Mouse (Mus musculus): Measurements from ENCODE around the gene Rhbdf1.
A peak's percentile ranks its signal among the peaks of the same experiment; 100 is the strongest.

Gene Rhbdf1

DNA sequence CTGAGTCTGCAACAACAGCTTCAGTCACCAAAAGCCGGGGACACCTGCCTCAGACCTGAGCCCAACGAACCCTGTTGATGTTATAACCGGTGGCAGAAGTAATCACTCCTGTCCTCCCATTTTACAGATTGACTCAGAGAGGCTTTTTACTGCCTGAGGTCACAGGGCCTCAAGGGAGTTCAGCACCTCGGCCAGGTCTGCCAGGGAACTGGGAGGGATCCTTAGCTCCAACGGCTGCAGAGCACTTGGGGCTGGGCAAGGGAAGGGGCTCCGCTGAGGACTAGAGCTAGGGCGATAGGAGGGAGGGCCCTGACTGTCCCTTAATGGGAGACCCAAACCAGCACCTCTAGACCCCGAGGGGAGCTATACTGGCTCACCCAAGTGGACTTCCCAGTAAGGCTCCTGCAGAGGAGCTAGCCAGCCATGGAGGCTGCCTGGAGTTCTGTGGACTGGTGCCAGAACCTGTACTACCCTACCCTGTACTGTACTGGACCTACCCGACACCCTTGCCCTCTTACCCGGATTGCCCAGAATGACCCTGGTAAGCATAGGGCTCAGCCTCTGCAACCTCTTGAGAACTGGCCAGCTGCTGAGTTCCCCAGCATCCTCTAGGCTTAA is 1.4 kb downstream of the Rhbdf1 start:
- DNase-seq: peak; percentile 31

DNA sequence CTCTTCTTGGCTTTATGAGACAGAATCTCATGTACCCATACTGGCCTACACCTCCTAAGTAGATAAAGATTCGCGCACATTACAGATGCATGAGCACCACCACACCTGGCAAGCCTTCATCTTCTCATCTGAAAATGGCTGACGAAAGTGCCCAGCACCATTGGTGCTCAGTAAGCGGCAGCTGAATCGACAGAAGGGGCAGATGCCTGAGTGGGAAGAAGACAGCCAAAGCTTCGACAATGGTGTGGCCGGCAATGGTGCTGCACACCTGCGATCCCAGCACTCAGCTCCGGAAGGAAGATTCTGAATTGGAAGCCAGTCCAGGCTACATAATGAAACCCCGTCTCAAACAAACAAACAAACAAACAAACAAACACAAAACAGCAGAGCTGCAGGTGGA is 2.8 kb downstream of the Rhbdf1 start:
- no peak for DNase-seq

DNA sequence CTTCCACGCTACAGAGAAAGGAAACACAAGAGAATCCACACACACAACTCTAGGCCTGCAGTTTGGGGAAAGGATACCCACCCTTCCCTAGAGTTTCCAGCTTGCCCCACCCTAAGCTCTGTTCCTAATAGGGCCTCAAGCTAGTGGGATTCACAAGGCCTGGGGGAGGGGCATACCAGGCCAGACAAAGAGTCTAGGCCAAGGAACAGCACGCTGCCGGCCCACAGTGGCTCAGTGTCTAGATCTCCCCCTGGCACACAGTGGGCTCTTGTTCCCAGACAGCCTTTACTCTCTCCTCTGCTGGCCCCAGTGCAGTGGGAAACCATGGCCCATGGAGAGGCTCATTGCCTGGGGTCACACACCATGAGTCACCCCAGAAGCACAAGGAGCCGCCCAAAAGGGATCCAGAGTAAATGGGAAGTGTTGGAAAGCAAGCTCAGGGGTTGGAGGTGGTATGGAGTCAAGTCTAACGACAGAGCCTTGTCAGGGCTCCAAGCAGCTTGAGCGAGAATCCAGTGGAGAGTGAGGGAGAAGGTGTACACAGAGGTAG is 3.5 kb downstream of the Rhbdf1 start:
- DNase-seq: no peak

DNA sequence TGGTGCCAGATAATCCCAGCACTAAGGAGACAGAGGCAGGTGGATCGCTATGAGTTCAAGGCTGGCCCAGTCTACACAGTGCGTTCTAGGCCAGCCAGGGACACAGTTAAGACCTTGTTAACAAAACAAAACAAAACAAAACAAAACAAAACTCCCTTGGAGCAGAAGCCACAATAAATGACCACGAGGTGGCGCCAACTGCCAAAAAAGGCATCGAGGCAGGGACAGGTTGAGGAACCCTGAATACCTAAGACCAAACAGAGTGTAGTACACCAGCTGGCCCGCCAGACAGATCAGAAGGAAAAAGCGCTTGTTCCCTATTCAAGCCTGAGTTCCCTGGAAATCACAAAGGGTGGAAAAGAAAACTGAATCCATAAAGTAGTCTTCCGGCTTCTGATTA is 5.2 kb downstream of the Rhbdf1 start:
- peak; percentile 87 for DNase-seq

- no peak for DNase-seq
Observed at GRCm38 (mm10) chr11:32215372-32216162, 6.5 kb downstream of the Rhbdf1 start.

DNA sequence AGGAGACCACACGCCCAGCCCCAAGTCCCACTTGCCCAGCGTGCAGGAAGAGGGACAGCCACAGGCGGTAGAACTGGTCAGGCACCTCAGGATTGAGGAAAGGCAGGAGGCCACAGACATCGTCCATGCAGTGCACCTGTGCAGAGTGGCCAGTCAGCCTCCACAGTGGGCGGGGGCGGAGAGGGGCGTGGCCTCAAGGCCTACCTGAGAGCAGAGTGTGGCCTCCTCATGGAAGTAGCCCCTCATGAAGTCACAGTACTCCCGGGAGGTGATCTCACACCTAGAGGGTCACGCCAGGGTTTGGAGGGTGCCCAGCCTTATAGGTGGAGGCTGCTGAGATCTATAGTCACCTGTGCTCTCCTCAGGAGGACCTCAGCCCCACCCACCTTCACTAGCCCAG is 11.5 kb downstream of the Rhbdf1 start:
- no peak for DNase-seq

DNA sequence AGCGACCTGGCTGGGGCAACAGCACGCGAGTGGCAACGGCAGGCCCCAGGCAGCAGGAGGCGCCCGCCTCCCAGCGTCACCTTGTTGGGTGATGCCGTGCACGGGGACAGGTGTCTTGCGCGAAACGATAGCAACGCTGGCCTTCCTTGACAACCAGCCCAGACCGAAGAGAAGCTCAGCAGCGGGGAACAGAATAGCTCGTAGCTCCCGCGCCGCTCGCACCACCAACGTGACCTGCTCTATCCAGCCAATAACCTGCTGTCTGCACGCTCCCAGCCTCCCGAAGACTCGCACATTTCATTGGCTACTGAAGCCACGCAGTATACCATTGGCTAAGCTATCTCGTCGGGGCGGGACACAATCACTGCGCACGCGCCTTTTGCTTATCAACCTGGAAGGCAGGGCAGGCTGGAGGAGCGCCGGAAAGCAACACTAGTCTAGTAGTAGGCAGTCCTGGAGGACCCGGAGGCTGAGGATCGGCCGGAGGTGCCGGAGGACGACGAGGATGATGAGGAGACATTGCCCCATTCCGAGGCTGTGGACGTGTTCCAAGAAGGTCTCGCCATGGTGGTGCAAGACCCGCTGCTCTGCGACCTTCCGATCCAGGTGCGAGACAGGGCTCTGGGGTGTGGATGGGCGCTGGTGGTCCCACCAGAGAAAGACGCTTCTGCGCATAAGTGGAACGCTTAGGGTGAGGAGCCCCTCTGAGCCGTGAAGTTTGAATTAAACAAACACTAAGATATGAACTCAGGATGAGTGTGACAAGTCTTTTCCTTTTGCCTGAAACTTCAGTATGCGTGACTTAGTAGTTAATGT is 16.8 kb downstream of the Rhbdf1 start, which contains the start of gene Snrnp25:
TSS of gene Snrnp25 (plus strand) at position 358 of the 816 bp plus-strand sequence.
- DNase-seq: peak; percentile 96

DNA sequence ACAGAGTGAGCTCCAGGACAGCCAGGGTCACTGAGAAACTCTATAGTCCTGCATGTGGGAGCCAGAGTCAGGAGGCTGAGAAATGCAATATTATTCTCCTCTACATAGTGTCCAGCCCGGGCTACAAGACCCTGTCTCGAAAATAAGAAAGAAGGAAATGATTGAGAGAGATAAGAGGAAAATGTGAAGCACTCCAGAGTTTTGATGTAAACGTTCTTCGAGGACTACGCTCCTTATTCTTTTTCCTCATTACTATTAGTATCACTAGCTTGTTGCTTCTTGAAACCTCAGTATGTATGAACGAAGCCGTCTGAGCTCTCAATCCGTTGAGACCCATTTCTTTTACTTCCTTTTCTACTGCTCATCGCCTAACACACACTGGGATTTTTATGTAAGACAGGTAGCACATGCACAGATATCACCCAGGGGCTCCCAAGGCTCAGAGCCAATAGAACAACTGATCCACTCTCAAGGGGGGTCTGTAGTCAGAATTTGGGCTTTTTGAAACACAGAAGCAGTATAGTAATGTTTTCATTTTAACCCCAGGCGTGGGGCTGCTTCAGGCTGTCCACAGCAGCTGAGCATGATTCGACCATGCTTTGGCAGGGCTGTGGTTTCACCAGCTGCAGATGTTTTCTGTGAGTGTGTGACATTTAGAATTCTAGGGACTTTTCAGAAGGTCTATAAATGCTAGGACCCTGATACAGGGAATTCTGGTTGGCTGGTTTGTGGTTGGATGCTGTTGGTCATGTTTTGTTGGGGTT is 20.0 kb downstream of the Rhbdf1 start:
- DNase-seq: peak; percentile 36

GRCm38 (mm10) chr11:32200992-32201391 is 21.1 kb downstream of the Rhbdf1 start:
- peak; percentile 43 for DNase-seq

DNA sequence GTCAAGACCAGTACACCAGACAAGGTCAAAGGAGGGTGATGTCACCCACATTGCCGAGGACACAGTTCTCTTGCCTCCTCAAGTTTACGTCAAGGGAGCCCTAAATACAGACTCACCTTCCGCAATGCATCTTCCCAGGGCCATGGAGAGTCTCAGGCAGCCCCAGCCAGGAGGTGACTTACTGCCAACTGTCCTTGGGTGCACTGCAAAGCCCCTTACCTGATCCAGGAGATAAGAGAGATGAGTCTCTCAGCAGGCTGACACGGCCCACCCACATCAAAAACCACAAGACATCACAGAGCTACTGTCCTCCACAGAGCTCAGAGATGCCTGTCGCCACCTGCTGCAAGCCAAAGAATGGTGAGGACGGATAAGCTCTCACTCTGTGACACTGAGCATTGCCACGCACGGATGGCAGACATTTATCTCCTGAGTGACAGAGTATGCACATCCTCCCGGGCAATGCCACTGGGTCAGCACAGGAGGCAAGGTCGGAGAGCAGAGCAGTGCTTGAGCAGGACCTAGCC is 22.0 kb downstream of the Rhbdf1 start, which contains the start of gene Il9r:
TSS of gene Il9r (minus strand) at position 205 of the 527 bp plus-strand sequence.
- peak; percentile 77 for DNase-seq

DNA sequence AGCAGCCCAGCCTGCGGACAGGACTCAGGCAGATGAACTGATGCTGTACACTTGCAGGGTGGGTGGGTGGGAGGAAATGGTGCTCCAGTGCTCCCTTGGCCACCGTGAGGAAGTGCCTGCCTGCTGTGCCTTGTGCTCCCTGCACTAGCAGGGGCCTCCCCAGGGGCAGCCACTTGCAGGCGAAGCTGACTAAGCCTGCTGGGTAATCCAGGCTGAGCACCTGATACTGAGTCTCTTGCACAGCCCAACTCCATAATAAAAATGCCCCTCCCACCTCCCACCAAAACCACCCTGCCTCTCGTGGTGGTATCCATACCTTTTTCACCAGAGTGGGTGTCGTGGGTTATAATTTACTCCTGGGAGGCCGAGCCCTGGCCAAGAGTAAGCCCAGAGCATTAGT is 22.9 kb downstream of the Rhbdf1 start:
- DNase-seq: peak; percentile 69

DNA sequence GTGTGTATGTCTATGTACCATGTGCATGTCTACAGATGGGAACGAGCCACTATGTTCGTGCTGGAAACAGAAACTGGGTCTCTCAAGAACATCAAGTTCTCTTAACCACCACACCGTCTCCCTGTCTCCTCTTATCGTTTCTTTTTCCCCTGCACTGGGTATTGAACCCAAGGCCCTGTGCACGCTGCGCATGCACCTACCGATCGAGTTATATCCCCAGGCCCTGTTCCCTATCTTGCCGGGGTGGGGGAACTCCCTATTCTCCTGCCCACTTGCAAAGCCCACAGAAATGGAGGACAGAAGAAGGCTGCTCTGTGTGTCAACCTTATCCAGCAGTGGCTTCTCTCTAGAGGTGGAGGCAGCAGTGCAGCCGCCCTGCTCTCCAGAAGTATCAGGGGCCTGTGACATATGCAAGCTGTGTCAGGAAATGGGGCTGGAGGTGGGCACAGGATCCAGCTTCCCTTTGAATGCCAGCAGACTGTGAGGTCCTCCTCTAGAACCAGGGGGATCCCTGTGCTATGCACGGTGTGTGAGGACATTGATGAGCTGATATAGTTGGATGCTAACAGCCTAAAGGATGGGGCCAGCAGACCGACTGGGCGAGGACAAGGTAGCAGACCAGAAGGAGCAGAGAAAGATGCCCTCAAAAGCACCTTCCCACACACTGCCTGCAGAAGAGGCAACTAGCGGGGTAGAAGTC is 23.7 kb downstream of the Rhbdf1 start:
- peak; percentile 44 for DNase-seq

GRCm38 (mm10) chr11:32197766-32198165 is 24.3 kb downstream of the Rhbdf1 start:
- DNase-seq: peak; percentile 7

GRCm38 (mm10) chr11:32196727-32197126 is 25.4 kb downstream of the Rhbdf1 start:
- DNase-seq: peak; percentile 13

- DNase-seq: peak; percentile 53
Observed at GRCm38 (mm10) chr11:32195867-32196540, 26.1 kb downstream of the Rhbdf1 start.

DNA sequence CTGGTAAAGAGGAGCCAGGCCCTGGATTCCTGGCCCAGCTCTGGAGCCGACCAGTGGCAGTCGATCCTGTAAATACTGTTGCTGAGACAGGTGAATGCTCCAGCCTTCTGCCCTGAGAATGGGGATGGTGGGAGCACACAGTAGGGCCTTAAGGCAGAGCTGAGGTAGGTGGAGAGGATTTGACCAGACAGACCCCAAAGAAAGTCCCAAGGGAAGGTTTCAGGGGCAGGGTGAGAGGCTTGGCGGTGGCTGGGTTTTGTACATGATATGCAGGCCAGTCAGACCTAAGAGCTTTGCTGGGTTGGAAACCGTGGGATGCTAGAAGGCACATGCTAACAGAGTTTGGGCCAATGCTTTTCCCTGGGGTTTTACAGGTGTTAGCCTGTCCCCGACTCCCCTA is 27.5 kb downstream of the Rhbdf1 start:
- peak; percentile 7 for DNase-seq

GRCm38 (mm10) chr11:32194086-32194485 is 28.0 kb downstream of the Rhbdf1 start:
- no peak for DNase-seq

- no peak for DNase-seq
Observed at GRCm38 (mm10) chr11:32193156-32193555, 28.9 kb downstream of the Rhbdf1 start.

- no peak for DNase-seq
Observed at GRCm38 (mm10) chr11:32190603-32191110, 31.4 kb downstream of the Rhbdf1 start.

DNA sequence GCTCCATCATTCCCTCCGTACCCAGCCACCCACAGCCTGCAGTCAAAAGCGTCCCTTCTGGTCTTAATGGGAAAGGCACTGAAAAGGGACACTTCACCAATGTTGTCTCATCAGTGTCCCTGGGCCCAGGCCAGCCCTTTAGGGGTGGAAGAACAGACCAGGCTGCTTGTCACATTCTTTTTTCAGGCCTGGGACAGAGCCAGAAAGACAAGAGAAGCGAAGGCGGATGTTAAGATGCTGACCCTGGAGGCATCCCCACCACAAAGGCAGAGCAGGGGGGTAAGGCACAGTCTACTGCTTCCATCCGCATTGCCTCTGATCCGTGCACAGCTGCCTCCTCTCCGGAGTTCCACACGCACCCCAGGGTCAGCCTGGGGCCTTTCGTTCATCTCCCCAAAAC is 32.0 kb downstream of the Rhbdf1 start:
- DNase-seq: no peak

DNA sequence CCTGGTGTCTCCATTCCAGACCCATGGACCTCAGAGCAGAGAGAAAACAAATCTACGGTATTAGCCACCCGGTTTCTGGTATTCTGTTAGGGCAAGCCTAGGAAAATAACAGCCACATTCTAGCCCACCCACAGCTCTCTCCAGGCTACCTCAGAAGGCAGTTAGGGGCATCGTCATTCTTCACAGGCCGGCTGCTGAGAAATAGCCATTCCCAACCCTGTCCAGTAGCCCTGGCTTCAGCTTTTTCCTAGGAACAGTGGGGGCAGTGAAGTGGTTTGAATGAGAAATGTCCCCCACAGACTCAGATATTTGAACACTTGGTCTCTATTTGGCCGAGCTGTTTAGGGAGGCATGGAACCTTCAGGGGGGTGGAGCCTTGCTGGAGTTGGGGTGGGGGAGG is 32.7 kb downstream of the Rhbdf1 start:
- peak; percentile 3 for DNase-seq

Data from thymus, postnatal 4 days (tissue).